Mouse (Mus musculus): Measurements from ENCODE around the gene Abcb9. TPM values are rescaled to one million over a fixed set of nuclear protein-coding genes. Genes with fewer than 3 reads are reported as not detected.

Gene Abcb9
- total and polyA plus RNA-seq, 2 experiments from 2014 or later = 29.6 to 42.1 TPM

DNA sequence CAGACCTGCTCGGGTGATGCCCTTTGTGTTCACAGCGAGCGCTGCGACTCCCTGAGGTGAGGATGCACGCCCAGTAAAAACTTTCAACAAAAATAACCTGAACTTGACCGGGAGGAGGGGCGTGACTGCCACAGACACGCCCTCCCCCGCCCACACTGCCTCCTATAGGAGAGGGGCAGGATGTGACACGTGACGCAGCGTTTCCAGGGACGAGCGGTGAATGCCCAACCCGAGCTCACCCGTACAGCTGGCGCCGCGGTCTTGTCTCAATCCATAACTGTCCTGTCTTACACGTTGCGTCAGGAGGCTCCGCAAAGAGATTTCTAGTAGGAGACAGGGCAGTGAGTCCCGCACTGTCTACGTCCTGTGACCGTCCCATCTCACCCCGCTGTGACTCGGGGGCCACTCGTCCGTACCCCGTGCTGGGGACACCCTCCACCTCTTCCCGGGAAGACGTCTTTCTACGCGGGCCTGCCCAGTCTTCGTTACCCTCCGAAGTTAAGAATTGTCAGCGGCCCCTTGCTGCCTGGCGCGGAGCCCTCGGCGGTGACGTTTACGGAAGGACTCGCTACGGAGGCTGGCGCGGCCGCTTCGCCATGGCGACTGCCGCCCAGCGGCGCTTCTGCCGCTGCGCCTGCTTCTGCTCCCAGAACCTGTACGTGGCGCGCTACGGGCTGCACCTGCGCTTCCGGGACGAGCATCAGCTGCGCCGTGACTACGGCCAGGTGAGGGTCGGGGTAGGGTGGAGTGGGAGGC, 16.3 kb upstream of the Abcb9 start, which contains the start of gene Ogfod2:
Ogfod2 (plus strand) TSS at position 556 of the 756 bp plus-strand sequence.
- Histone ChIP-seq H3K36me3 (ENCODE audit: insufficient read depth, low read length) (peaks cover 10% of the 10 kb centered on the region; the same call in 1 of the 2 replicates), H3K4me2 (ENCODE audit: low read depth, low read length, poor library complexity, severe bottlenecking) (peak within 1 kb of the TSS; percentile 93), H3K4me3 (ENCODE audit: low read depth, low read length) (peak within 1 kb of the TSS; percentile 86), H3K9me3 (ENCODE audit: low read length) (no peaks in the 10 kb centered on the region), H3K27me3 (ENCODE audit: insufficient read depth, low read length) (no peaks in the 10 kb centered on the region), H3K9ac (replicated peaks; ENCODE audit: low read length, poor library complexity, severe bottlenecking) (peak within 1 kb of the TSS; percentile 54), H3K4me1 (ENCODE audit: insufficient read depth, low read length) (peaks cover 13% of the 10 kb centered on the region), H3K27ac (ENCODE audit: low read depth, low read length) (peak within 1 kb of the TSS; percentile 81)
- peak; percentile 75 for TF ChIP-seq CTCF (IDR thresholded peaks at IDR 0.05)
- 2% methylated on average over 66 of the region's 66 CpGs for WGBS
- ATAC-seq (ENCODE audit: low FRiP score) (peak; percentile 97), DNase-seq (ENCODE audit: low spot score) (peak; percentile 98)

DNA sequence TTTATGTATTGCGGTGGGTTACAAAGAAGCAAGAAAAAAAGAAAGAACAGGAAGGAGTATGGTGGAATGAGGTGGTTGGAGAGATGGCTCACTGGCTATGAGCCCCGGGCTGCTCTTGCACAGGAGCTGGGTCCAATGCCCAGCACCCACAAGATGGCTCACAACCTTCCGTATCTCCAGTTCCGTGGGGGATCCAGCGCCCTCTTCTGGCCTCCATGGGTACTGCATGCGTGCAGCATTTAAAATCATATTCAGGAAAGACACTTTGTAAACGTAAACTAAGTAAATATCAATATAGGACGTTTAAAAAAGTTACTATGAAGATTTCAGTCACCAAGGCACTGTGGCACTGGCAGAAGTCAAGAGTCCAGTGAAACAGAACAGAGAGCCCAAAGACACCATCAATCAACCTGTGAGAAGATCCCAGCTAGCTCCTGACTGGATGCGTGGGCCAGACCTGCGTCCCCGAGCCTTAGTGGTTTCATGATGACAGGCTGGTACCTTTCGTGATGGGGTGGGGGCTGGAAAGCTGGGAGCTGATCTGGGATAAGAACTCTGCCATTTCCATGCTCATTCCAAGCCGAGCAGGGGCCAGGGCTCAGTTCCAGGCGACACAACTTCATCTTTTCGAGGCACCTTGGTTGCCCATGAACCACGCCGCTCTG, 15.6 kb upstream of the Abcb9 start:
- peak; percentile 84 for TF ChIP-seq CTCF (IDR thresholded peaks at IDR 0.05)
- Histone ChIP-seq H3K9me3 (ENCODE audit: low read length) (no peaks in the 10 kb centered on the region), H3K4me3 (ENCODE audit: low read depth, low read length) (peak overlapping the region; percentile 86), H3K27ac (ENCODE audit: low read depth, low read length) (no peak overlapping the region; the same call in 1 of the 2 replicates), H3K27me3 (ENCODE audit: insufficient read depth, low read length) (no peaks in the 10 kb centered on the region), H3K9ac (replicated peaks; ENCODE audit: low read length, poor library complexity, severe bottlenecking) (peak overlapping the region; percentile 44), H3K36me3 (ENCODE audit: insufficient read depth, low read length) (peaks cover 10% of the 10 kb centered on the region; the same call in 1 of the 2 replicates), H3K4me2 (ENCODE audit: low read depth, low read length, poor library complexity, severe bottlenecking) (peak overlapping the region; percentile 93), H3K4me1 (ENCODE audit: insufficient read depth, low read length) (peaks cover 10% of the 10 kb centered on the region; the same call in 1 of the 2 replicates)
- peak; percentile 6; the same call in 1 of the 2 replicates for ATAC-seq (ENCODE audit: low FRiP score)
- 18% methylated on average over 17 of the region's 17 CpGs for WGBS
- no peak for DNase-seq (ENCODE audit: low spot score)

DNA sequence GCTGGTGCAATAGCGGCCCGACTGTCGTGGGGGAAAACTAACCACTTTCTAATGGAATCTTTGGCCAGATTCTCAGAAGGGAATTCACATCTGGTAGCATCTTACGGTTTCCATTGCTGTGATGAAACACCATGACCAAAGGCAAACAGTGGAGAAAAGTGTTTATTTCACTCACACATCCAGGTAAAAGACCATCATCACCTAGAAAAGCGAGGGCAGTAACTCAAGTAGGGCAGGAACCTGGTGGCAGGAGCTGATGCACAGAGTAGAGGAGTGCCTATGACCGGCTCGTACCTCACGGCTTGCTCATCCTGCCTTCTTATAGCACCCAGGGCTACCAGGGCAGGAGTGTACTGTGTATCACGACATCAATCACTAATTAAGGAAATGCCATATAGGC, 8.0 kb upstream of the Abcb9 start:
- H3K27ac ChIP-seq (ENCODE audit: low read depth, low read length) = no peak overlapping the region
- H3K9me3 ChIP-seq (ENCODE audit: low read length) = no peaks in the 10 kb centered on the region
- no peaks in the 10 kb centered on the region for H3K4me1 ChIP-seq (ENCODE audit: insufficient read depth, low read length)
- no peak for TF ChIP-seq CTCF (IDR thresholded peaks at IDR 0.05)
- DNase-seq (ENCODE audit: low spot score) (no peak), ATAC-seq (ENCODE audit: low FRiP score) (no peak)
- no peak overlapping the region for H3K9ac ChIP-seq (replicated peaks; ENCODE audit: low read length, poor library complexity, severe bottlenecking)
- no peaks in the 10 kb centered on the region for H3K36me3 ChIP-seq (ENCODE audit: insufficient read depth, low read length)
- no peaks in the 10 kb centered on the region for H3K27me3 ChIP-seq (ENCODE audit: insufficient read depth, low read length)
- whole genome bisulfite sequencing = 95% methylated on average over 9 of the region's 9 CpGs
- H3K4me2 ChIP-seq (ENCODE audit: low read depth, low read length, poor library complexity, severe bottlenecking) = no peak overlapping the region
- no peak overlapping the region for H3K4me3 ChIP-seq (ENCODE audit: low read depth, low read length)

DNA sequence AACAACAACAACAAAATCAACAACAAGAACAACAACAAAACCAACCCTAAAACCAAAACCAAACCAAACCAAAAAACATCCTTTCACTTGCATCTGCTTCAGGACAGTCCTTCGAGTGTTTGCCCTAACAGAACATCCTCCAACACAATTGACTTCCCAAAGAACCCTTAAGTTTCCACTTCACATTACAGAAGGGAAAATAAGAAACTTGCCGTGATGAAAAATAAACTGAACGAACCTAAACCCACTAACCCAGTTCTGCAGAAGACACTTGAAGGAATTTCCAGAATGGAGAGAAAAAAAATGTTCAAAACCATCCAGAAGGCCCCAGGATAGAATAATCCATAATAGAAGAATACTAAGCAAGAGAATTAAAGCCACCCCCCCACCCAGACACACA, 7.4 kb upstream of the Abcb9 start:
- Histone ChIP-seq H3K9ac (replicated peaks; ENCODE audit: low read length, poor library complexity, severe bottlenecking) (no peak overlapping the region), H3K36me3 (ENCODE audit: insufficient read depth, low read length) (no peaks in the 10 kb centered on the region), H3K27ac (ENCODE audit: low read depth, low read length) (no peak overlapping the region), H3K27me3 (ENCODE audit: insufficient read depth, low read length) (no peaks in the 10 kb centered on the region), H3K9me3 (ENCODE audit: low read length) (no peaks in the 10 kb centered on the region), H3K4me3 (ENCODE audit: low read depth, low read length) (no peak overlapping the region), H3K4me1 (ENCODE audit: insufficient read depth, low read length) (no peaks in the 10 kb centered on the region), H3K4me2 (ENCODE audit: low read depth, low read length, poor library complexity, severe bottlenecking) (no peak overlapping the region)
- WGBS = 87% methylated on average over 3 of the region's 3 CpGs
- DNase-seq (ENCODE audit: low spot score) (no peak), ATAC-seq (ENCODE audit: low FRiP score) (no peak)
- TF ChIP-seq CTCF (IDR thresholded peaks at IDR 0.05) = no peak

DNA sequence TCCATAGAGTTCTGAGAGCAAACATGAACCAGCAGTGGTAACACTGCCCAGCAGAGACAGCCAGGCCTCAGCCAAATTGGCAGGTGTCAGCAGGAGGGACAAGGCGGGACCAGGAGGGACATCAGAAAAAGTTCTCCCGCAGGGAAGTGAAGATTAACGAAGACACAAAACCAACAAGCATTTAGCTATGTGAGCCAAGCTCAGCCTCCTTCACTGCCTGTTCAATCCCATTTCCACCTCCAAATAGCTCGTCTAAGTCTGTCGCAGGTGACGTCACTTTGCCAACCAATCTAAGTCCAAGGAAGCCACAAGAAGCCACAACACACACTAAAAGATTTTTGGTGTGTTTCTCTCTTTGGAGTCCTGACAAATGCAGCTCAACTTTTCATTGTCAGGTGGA, 6.7 kb upstream of the Abcb9 start:
- H3K4me1 ChIP-seq (ENCODE audit: insufficient read depth, low read length) = no peaks in the 10 kb centered on the region
- no peaks in the 10 kb centered on the region for H3K36me3 ChIP-seq (ENCODE audit: insufficient read depth, low read length)
- no peak overlapping the region for H3K4me3 ChIP-seq (ENCODE audit: low read depth, low read length)
- no peaks in the 10 kb centered on the region for H3K27me3 ChIP-seq (ENCODE audit: insufficient read depth, low read length)
- no peaks in the 10 kb centered on the region for H3K9me3 ChIP-seq (ENCODE audit: low read length)
- ATAC-seq (ENCODE audit: low FRiP score) (no peak), DNase-seq (ENCODE audit: low spot score) (no peak)
- H3K9ac ChIP-seq (replicated peaks; ENCODE audit: low read length, poor library complexity, severe bottlenecking) = no peak overlapping the region
- H3K27ac ChIP-seq (ENCODE audit: low read depth, low read length) = no peak overlapping the region
- TF ChIP-seq CTCF (IDR thresholded peaks at IDR 0.05) = no peak
- no peak overlapping the region for H3K4me2 ChIP-seq (ENCODE audit: low read depth, low read length, poor library complexity, severe bottlenecking)
- WGBS = 84% methylated on average over 6 of the region's 6 CpGs

Measured in midbrain, postnatal 0 days (tissue).